Mouse (Mus musculus): ENCODE measurements at regions not wholly inside any gene's neighbourhood (a gene's known extent, or its start where the extent isn't known, plus 50 kb on each side); places are given as distances from the start of the nearest gene placed in this dataset.
"Not testable (repeated sequence)": the region's sequence is repeated elsewhere in the genome, so short reads cannot be mapped to it uniquely, and the experiment has no call there.

GRCm38 (mm10) chr15:17356586-17356985 is 628.0 kb downstream of the Cdh9 start:
- H3K27me3 ChIP-seq, result no peaks in the 10 kb centered on the region
- no peak overlapping the region for H3K4me3 ChIP-seq (replicated peaks)
- H3K4me2 ChIP-seq (replicated peaks), result no peak overlapping the region
- H3K9me3 ChIP-seq, result no peaks in the 10 kb centered on the region
- no peak overlapping the region for H3K9ac ChIP-seq (replicated peaks)
- 0 out of 2 replicates have a peak, but pooled peaks have one; percentile 53 for ATAC-seq
- H3K27ac ChIP-seq, result 0 out of 2 replicates have a peak overlapping the region, but pooled peaks have one; percentile 4
- H3K4me1 ChIP-seq (replicated peaks), result 0 out of 2 replicates have a peak, but pooled peaks cover 5% of the 10 kb centered on the region
- no peaks in the 10 kb centered on the region for H3K36me3 ChIP-seq

GRCm38 (mm10) chr15:17357083-17357774 is 628.7 kb downstream of the Cdh9 start:
- no peaks in the 10 kb centered on the region for H3K27me3 ChIP-seq
- 0 out of 2 replicates have a peak, but pooled peaks cover 5% of the 10 kb centered on the region for H3K4me1 ChIP-seq (replicated peaks)
- H3K9ac ChIP-seq (replicated peaks), result no peak overlapping the region
- H3K36me3 ChIP-seq, result no peaks in the 10 kb centered on the region
- 42% methylated on average over 2 of the region's 2 CpGs for WGBS
- ATAC-seq, result 0 out of 2 replicates have a peak, but pooled peaks have one; percentile 48
- no peak overlapping the region for H3K27ac ChIP-seq
- no peaks in the 10 kb centered on the region for H3K9me3 ChIP-seq
- no peak overlapping the region for H3K4me3 ChIP-seq (replicated peaks)
- no peak overlapping the region for H3K4me2 ChIP-seq (replicated peaks)

GRCm38 (mm10) chr15:17404701-17405100 is 676.1 kb downstream of the Cdh9 start:
- ATAC-seq, result no peak
- WGBS, result 98% methylated on average over 1 of the region's 1 CpGs
- H3K27me3 ChIP-seq, result no peaks in the 10 kb centered on the region

GRCm38 (mm10) chr15:17427747-17428146 is 699.2 kb downstream of the Cdh9 start:
- no peaks in the 10 kb centered on the region for H3K9me3 ChIP-seq
- H3K9ac ChIP-seq (replicated peaks), result no peak overlapping the region
- H3K4me2 ChIP-seq (replicated peaks), result no peak overlapping the region
- H3K36me3 ChIP-seq, result no peaks in the 10 kb centered on the region
- H3K4me3 ChIP-seq (replicated peaks), result no peak overlapping the region
- no peak overlapping the region for H3K27ac ChIP-seq
- no peaks in the 10 kb centered on the region for H3K27me3 ChIP-seq
- ATAC-seq, result no peak
- no peaks in the 10 kb centered on the region for H3K4me1 ChIP-seq (replicated peaks)

More at GRCm38 (mm10) chr15:17404701-17405100, 676.1 kb downstream of the Cdh9 start:
- Histone ChIP-seq H3K4me1 (replicated peaks) (no peaks in the 10 kb centered on the region), H3K9ac (replicated peaks) (no peak overlapping the region), H3K9me3 (no peaks in the 10 kb centered on the region; the same call in 1 of the 2 replicates), H3K4me3 (replicated peaks) (no peak overlapping the region), H3K27ac (no peak overlapping the region), H3K36me3 (no peaks in the 10 kb centered on the region), H3K4me2 (replicated peaks) (no peak overlapping the region)

- Histone ChIP-seq H3K27ac (no peak overlapping the region), H3K4me3 (replicated peaks) (no peak overlapping the region), H3K4me2 (replicated peaks) (no peak overlapping the region), H3K27me3 (no peaks in the 10 kb centered on the region), H3K9me3 (no peaks in the 10 kb centered on the region), H3K4me1 (replicated peaks) (no peaks in the 10 kb centered on the region), H3K36me3 (no peaks in the 10 kb centered on the region), H3K9ac (replicated peaks) (no peak overlapping the region)
- ATAC-seq, result 0 out of 2 replicates have a peak, but pooled peaks have one; percentile 37
- WGBS, result 36% methylated on average over 4 of the region's 4 CpGs
Observed at GRCm38 (mm10) chr15:17431823-17432222, 703.3 kb downstream of the Cdh9 start.

GRCm38 (mm10) chr15:17435862-17436261 is 707.3 kb downstream of the Cdh9 start:
- no peak for ATAC-seq
- no peaks in the 10 kb centered on the region for H3K36me3 ChIP-seq
- H3K27me3 ChIP-seq, result no peaks in the 10 kb centered on the region
- H3K9me3 ChIP-seq, result no peaks in the 10 kb centered on the region
- H3K4me3 ChIP-seq (replicated peaks), result no peak overlapping the region
- no peaks in the 10 kb centered on the region for H3K4me1 ChIP-seq (replicated peaks)
- H3K4me2 ChIP-seq (replicated peaks), result no peak overlapping the region
- H3K9ac ChIP-seq (replicated peaks), result no peak overlapping the region
- 93% methylated on average over 1 of the region's 1 CpGs for WGBS
- no peak overlapping the region for H3K27ac ChIP-seq

GRCm38 (mm10) chr15:17448218-17448617 is 719.7 kb downstream of the Cdh9 start:
- WGBS, result 82% methylated on average over 4 of the region's 4 CpGs
- Histone ChIP-seq H3K4me3 (replicated peaks) (no peak overlapping the region), H3K9ac (replicated peaks) (no peak overlapping the region), H3K27ac (no peak overlapping the region), H3K27me3 (no peaks in the 10 kb centered on the region), H3K4me2 (replicated peaks) (no peak overlapping the region), H3K9me3 (no peaks in the 10 kb centered on the region), H3K4me1 (replicated peaks) (no peaks in the 10 kb centered on the region), H3K36me3 (no peaks in the 10 kb centered on the region)
- ATAC-seq, result no peak

- not testable (repeated sequence) for ATAC-seq; H3K9ac ChIP-seq (replicated peaks); H3K4me1 ChIP-seq (replicated peaks); H3K4me2 ChIP-seq (replicated peaks); H3K4me3 ChIP-seq (replicated peaks); H3K27ac ChIP-seq; H3K36me3 ChIP-seq; H3K9me3 ChIP-seq; H3K27me3 ChIP-seq
- 86% methylated on average over 3 of the region's 3 CpGs for WGBS
Observed at GRCm38 (mm10) chr15:17449736-17450135, 721.2 kb downstream of the Cdh9 start.

GRCm38 (mm10) chr15:17467077-17467476 is 738.5 kb downstream of the Cdh9 start:
- 81% methylated on average over 1 of the region's 1 CpGs for WGBS
- Histone ChIP-seq H3K9me3 (no peaks in the 10 kb centered on the region), H3K9ac (replicated peaks) (no peak overlapping the region), H3K4me1 (replicated peaks) (no peaks in the 10 kb centered on the region), H3K36me3 (no peaks in the 10 kb centered on the region), H3K4me2 (replicated peaks) (no peak overlapping the region), H3K4me3 (replicated peaks) (no peak overlapping the region), H3K27ac (no peak overlapping the region), H3K27me3 (no peaks in the 10 kb centered on the region)
- no peak for ATAC-seq

- H3K4me1 ChIP-seq (replicated peaks), result no peaks in the 10 kb centered on the region
Observed at GRCm38 (mm10) chr15:17493561-17493960, 765.0 kb downstream of the Cdh9 start.

More at GRCm38 (mm10) chr15:17493561-17493960, 765.0 kb downstream of the Cdh9 start:
- H3K9ac ChIP-seq (replicated peaks), result no peak overlapping the region
- H3K27me3 ChIP-seq, result no peaks in the 10 kb centered on the region
- no peak overlapping the region for H3K4me3 ChIP-seq (replicated peaks)
- no peak overlapping the region for H3K4me2 ChIP-seq (replicated peaks)
- 62% methylated on average over 2 of the region's 2 CpGs for WGBS
- no peak overlapping the region for H3K27ac ChIP-seq
- no peaks in the 10 kb centered on the region for H3K36me3 ChIP-seq
- no peak for ATAC-seq
- H3K9me3 ChIP-seq, result no peaks in the 10 kb centered on the region

Measured in midbrain, embryonic 13.5 days (tissue).